Mouse (Mus musculus) ES-CJ7 (cell line): Measurements from ENCODE around the gene C130073F10Rik.
"Not testable (repeated sequence)": the region's sequence is repeated elsewhere in the genome, so short reads cannot be mapped to it uniquely, and the experiment has no call there.

Source experiments
- DNase-seq: peaks from one replicate; pipeline ENCODE4 v3.0.0; 2011; ENCODE audit warnings: low read depth, low spot score

C130073F10Rik gene

GRCm38 (mm10) chr4:101893656-101894420 is at the start of gene C130073F10Rik:
C130073F10Rik (minus strand) TSS chr4:101893789.
- peak; percentile 21 for DNase-seq

DNA sequence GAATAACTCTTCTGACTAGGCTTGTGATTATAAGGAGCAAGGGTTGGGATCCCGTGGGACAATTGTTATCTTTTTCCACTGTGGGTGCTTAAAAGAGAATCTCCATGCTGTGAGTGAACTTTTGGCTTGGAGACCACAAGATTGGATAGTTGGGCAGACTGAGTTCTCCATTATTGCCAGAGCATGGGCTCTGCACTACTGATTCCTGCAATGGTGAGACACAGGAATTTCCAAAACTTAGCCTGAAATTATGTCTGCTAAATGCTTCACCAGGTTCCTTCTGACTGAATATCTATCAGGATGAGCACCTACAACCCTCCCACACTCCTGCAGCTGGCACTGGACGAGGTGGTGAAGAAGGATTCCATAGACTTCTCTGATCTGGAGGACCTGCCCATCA is 46.5 kb upstream of the C130073F10Rik start, which contains the start of gene Gm12794:
Gene Gm12794 (plus strand): TSS at position 301 of the 400 bp plus-strand sequence.
- DNase-seq, result not testable (repeated sequence)

DNA sequence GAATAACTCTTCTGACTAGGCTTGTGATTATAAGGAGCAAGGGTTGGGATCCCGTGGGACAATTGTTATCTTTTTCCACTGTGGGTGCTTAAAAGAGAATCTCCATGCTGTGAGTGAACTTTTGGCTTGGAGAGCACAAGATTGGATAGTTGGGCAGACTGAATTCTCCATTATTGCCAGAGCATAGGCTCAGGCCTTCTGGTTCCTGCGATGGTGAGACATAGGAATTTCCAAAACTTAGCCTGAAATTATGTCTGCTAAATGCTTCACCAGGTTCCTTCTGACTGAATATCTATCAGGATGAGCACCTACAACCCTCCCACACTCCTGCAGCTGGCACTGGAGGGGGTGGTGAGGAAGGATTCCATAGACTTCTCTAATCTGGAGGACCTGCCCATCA is 15.2 kb upstream of the C130073F10Rik start, which contains the start of gene Gm12800:
Gene Gm12800 (plus strand): TSS at position 301 of the 400 bp plus-strand sequence.
- not testable (repeated sequence) for DNase-seq

DNA sequence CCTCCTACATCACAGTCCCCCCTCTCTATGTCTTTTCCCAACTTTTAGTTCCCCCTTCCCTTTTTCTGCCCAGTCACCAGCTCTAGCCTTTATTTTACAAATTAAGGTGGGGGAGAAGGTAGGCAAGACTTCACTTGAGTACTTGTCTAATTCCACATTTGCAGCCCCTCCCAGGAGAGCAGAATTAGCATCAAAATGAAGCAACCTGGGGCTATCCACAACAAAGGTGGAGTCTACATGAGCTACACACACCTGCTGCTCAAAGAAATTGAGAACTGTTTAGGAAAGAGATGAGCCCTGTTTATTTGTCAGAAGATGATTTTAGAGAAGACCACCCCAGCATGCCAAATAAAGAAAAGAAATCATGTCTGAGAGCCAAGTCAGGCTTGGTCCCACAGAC is 4.2 kb downstream of the C130073F10Rik start:
- DNase-seq, result peak; percentile 97

DNA sequence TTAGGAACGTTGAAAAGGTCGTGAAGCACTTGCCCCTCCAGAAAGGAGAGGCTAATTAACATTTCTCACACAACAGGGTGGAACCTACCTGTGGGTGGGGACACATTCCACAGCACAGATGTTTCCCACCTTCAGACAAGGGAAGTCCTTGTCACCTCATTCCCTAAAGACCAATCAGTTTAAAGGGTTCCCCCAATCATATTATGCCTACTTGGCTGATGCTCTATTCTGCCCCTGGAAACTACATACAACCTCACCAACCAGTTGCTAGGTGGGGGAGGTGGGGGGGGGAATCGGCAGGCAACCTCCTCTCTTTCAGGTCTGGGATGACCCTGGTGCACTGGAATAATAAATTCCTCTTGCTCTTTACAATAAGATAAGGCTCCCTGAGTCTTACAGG is 9.9 kb downstream of the C130073F10Rik start:
- peak; percentile 97 for DNase-seq

DNA sequence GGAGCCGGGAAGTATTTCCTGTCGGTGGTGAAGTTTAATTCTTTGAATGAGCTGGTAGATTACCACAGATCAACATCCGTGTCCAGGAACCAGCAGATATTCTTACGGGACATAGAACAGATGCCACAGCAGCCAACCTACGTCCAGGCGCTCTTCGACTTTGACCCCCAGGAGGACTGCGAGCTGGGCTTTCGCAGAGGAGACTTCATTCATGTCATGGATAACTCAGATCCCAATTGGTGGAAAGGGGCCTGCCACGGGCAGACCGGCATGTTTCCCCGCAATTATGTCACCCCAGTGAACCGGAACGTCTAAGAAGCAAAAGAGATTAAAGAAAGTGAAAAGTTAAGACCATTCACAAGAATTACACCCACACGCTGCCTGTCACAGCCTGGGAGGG is 17.9 kb downstream of the C130073F10Rik start:
- DNase-seq, result not testable (repeated sequence)

DNA sequence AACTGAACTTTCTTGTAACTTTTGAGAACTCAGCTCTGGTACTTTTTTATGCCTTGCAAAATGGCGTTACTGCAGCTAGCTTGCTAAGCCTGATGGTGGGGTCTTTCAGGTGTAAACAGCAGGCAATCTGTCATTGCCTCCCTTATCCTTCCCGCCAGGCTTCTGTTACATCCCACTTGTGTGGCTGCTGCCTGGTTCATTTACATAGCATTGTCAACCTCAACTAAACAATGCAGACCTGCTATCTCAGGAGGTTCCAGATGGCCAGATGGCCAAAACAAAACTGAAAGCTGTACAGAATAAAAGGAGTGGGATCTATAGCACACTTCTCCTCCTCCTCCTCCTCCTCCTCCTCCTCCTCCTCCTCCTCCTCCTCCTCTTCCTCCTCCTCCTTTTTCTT is 21.6 kb downstream of the C130073F10Rik start:
- peak; percentile 63 for DNase-seq

DNA sequence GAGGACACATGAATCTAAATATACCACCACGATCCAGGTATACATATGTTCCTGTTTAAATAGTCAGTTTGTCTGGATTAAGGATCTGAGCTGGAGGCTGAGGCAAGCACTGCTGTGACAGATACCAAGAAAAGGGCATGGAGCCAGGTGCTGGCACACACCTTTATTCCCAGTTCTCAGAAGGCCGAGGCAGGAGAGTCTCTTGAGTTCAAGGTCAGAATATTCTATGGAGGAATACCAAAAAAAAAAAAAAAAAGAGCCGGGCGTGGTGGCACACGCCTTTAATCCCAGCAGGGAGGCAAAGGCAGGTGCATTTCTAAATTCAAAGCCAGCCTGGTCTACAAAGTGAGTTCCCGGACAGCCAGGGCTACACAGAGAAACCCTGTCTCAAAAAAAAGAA is 31.3 kb downstream of the C130073F10Rik start:
- DNase-seq, result peak; percentile 30

GRCm38 (mm10) chr4:101860873-101861272 is 32.7 kb downstream of the C130073F10Rik start:
- peak; percentile 94 for DNase-seq

DNA sequence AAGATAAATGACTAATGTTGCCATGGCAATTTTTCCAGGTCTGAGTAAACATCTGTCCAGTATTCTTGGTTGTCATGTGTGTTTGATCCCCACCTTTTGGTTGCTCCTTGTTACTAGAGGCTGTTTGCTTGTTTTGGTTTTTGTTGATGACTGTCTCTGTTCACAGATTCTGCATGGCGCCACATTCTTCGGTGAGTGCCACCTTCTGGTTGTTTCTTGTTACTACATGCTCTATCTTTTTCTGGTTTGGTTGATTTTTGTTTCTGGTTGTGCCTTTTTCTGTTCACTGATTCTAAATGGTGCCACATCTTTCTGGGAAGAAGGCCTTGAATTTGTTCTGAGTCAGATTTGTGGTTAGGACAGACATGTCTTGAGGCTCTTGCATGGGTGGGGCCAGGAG is 42.7 kb downstream of the C130073F10Rik start:
- DNase-seq, result peak; percentile 64

- DNase-seq, result not testable (repeated sequence)
Measured at GRCm38 (mm10) chr4:101843923-101844322, 49.7 kb downstream of the C130073F10Rik start, which contains the start of gene B020004J07Rik. B020004J07Rik (minus strand) TSS chr4:101844023.
